Mouse (Mus musculus): ENCODE measurements around the gene Ppp2r2c.

DNA sequence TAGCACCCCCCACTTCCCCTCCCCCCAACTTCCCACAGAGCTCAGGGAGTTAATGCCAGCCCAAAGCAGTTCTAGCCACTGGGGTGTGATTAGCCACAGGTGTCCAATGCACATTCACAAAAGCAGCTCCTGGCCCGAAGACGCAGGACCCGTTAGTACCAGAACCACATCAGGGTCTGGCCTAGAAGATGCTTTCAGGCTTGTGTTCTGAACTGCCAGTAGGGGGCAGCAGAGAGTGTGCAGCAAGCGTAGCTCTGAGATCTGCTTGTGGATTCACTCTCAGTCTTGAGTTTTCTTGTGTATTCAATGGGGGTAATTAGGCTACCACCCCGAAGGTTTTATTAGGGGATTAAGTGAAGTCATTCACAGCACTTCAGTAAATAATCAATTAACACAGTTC lies 78.1 kb downstream of the Ppp2r2c start:
- TF ChIP-seq POLR2A (IDR thresholded peaks at IDR 0.05; ENCODE audit: borderline replicate concordance, insufficient read depth, low read length) (no peak), CTCF (IDR thresholded peaks at IDR 0.05; ENCODE audit: borderline replicate concordance, insufficient read depth, low read depth, low read length) (peak; percentile 90)
